ENCODE assay signal across 8 mouse cellular contexts in the genomic region with DNA sequence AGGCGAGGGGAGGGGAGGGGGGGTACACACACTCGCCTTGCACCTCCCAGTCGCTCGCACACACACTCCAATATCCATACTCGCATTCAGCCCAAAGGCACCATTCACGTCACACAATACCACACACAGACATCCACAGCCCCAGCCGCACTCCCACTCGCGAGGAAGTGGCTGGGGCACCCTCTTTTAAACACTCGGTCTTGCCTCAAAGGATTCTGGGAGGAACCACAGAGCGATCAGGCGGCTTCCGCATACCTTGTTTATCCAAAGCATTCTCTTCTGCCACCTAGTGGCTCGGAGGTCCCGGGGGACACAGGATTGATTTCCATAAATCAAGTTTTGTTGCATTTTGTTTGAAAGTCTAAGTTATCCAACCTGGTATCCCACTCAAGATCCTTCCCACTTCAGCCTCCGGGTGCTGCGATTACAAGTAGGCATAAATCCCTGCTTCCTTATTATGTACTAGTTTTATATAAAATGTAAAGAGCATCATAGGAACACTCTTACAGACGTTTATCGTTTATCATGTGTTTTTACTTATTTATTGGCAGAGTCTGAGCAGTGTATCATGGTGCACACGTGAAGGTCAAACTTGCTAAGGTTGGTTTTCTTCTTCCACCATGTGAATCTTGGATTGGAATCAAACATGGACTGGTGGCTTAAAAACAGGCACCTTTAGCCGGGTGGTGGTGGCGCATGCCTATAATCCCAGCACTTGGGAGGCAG. TPM values are rescaled to one million over a fixed set of nuclear protein-coding genes. Genes with fewer than 3 reads are reported as not detected.
DNase-seq lines count a peak whose midpoint lies in the region; ATAC-seq and TF ChIP-seq lines count a peak whose summit lies in the region.

No protein-coding gene starts in this region.

- 17% methylated on average over 22 of the region's 22 CpGs for WGBS in hindbrain, embryonic 14.5 days

- no peaks in the 10 kb centered on the region for H3K9me3 ChIP-seq in hindbrain, embryonic 14.5 days (ENCODE audit: control insufficient read depth, low read length)

- CTCF ChIA-PET in Patski (lab: Charles Lee) = interaction anchor here (1.7 kb wide), 1 partner anchor 17 kb away, joined by 8 read pairs; no protein-coding TSS in a partner anchor

- ATAC-seq in Patski = peak; percentile 86
- peak; percentile 98 for ATAC-seq in hindbrain, embryonic 14.5 days (ENCODE audit: low FRiP score)

- H3K4me1 ChIP-seq in hindbrain, embryonic 14.5 days (replicated peaks; ENCODE audit: control insufficient read depth, insufficient read depth, low read length) = peaks cover 8% of the 10 kb centered on the region

- peaks cover 31% of the 10 kb centered on the region for H3K36me3 ChIP-seq in hindbrain, embryonic 14.5 days (replicated peaks; ENCODE audit: control insufficient read depth, insufficient read depth)

- H3K27me3 ChIP-seq in Patski = no peaks in the 10 kb centered on the region
- H3K27me3 ChIP-seq in hindbrain, embryonic 14.5 days (ENCODE audit: control insufficient read depth, insufficient read depth, low read length) = no peaks in the 10 kb centered on the region

- TF ChIP-seq CTCF in Patski (IDR thresholded peaks at IDR 0.05) = no peak

- DNase-seq in Patski (ENCODE audit: low read depth, low spot score) = peak; percentile 92
- DNase-seq in cerebellum, postnatal 14 days = peak; percentile 95
- DNase-seq in frontal cortex, postnatal 14 days (ENCODE audit: low spot score in 2 of 2) = peak; percentile 89 to 91
- DNase-seq in hindbrain, embryonic 14.5 days (ENCODE audit: low spot score) = peak; percentile 98
- peak; percentile 89 to 92 for DNase-seq in layer of hippocampus, postnatal 36 days
- peak; percentile 97 for DNase-seq in lung, postnatal 36 days
- peak; percentile 99 for DNase-seq in retina, postnatal 1 day
- DNase-seq in urinary bladder, adult 18-20 months (ENCODE audit: low spot score in 2 of 2) = peak; percentile 81 to 85

- in situ Hi-C loops in Patski (cut with MboI; ENCODE audit: low pct_unique_long_range_greater_than_20kb) = loop anchor here (5.0 kb wide), 1 partner anchor 87 kb away; no protein-coding TSS in a partner anchor

- H3K4me3 ChIP-seq in hindbrain, embryonic 14.5 days (replicated peaks; ENCODE audit: low read length) = peak overlapping the region; percentile 75

- peak overlapping the region; percentile 96 for H3K9ac ChIP-seq in hindbrain, embryonic 14.5 days

- peak overlapping the region; percentile 94 for H3K27ac ChIP-seq in hindbrain, embryonic 14.5 days

- POLR2A ChIA-PET in Patski (lab: Charles Lee) = interaction anchor here (0.7 to 1.6 kb wide), 4 partner anchors 17 to 139 kb away, joined by 3 to 7 read pairs (median 4); no protein-coding TSS in a partner anchor

- H3K4me2 ChIP-seq in hindbrain, embryonic 14.5 days (replicated peaks) = peak overlapping the region; percentile 87

RNA-seq across cellular contexts. Expression of a gene that starts 7.5 kb away (rescaled TPM):
- polyA plus RNA-seq in Patski (2021) = 82.3 TPM
- polyA plus RNA-seq in hindbrain, embryonic 14.5 days (2014; fragmentation: Nextera tagmentation; extraction: Ambion mirVana) = 51.8 and 52.0 TPM in 2 replicates
- 10 to 100 TPM; 51.2 to 54.0 TPM for total RNA-seq in layer of hippocampus, postnatal 36 days (2021)

RNA-seq across cellular contexts. Expression of a gene that starts 16.7 kb away (rescaled TPM):
- polyA plus RNA-seq in Patski (2021) = 44.7 TPM
- polyA plus RNA-seq in hindbrain, embryonic 14.5 days (2014; fragmentation: Nextera tagmentation; extraction: Ambion mirVana) = 41.0 and 50.6 TPM in 2 replicates
- 10 to 100 TPM; 25.1 to 26.2 TPM for total RNA-seq in layer of hippocampus, postnatal 36 days (2021)

RNA-seq across cellular contexts. Expression of a gene that starts 18.4 kb away (rescaled TPM):
- 0.17 TPM for polyA plus RNA-seq in Patski (2021)
- polyA plus RNA-seq in hindbrain, embryonic 14.5 days (2014; fragmentation: Nextera tagmentation; extraction: Ambion mirVana) = 15.4 and 18.3 TPM in 2 replicates
- 10 to 100 TPM; 26.1 to 29.7 TPM for total RNA-seq in layer of hippocampus, postnatal 36 days (2021)

RNA-seq across cellular contexts. Expression of a gene that starts 20.8 kb away (rescaled TPM):
- polyA plus RNA-seq in Patski (2021) = 3.6 TPM
- polyA plus RNA-seq in hindbrain, embryonic 14.5 days (2014; fragmentation: Nextera tagmentation; extraction: Ambion mirVana) = 1.7 and 2.8 TPM in 2 replicates
- 1 to 10 TPM; 2.4 to 2.9 TPM for total RNA-seq in layer of hippocampus, postnatal 36 days (2021)

RNA-seq across cellular contexts. Expression of a gene that starts 36.3 kb away (rescaled TPM):
- polyA plus RNA-seq in Patski (2021) = 25.7 TPM
- 105 and 130 TPM in 2 replicates for polyA plus RNA-seq in hindbrain, embryonic 14.5 days (2014; fragmentation: Nextera tagmentation; extraction: Ambion mirVana)
- 100 to 1,000 TPM; 129 to 132 TPM for total RNA-seq in layer of hippocampus, postnatal 36 days (2021)

Comparison
In these comparisons a context has a peak if more than half of its experiments do, and no peak if none do; other contexts are left out.
1. Peak in every context shown above with its lines: DNase-seq, ATAC-seq, H3K4me3 ChIP-seq and H3K27ac ChIP-seq.
2. RNA of a gene that starts 18.4 kb away (polyA plus RNA-seq): 15.4 to 18.3 TPM in hindbrain, embryonic 14.5 days; 0.17 TPM in Patski (single experiment); every median in the first group is over 10 times any median in the second.